Mouse (Mus musculus) limb, embryonic 10.5 days (tissue): ENCODE results near the gene Npff. TPM values are rescaled to one million over a fixed set of nuclear protein-coding genes. Genes with fewer than 3 reads are reported as not detected.

ENCODE experiments used
- DNase-seq: peaks from one replicate; pipeline ENCODE4 v3.0.0-alpha.2; 2017; ENCODE audit warnings: low spot score
- H3K27ac ChIP-seq: fragments of 300-500 bp; sonication (generic); 2 replicates; pipeline ENCODE4 v1.5.1; 2016; ENCODE audit warnings: mild to moderate bottlenecking
- H3K27me3 ChIP-seq: fragments of 300-500 bp; sonication (generic); 2 replicates; pipeline ENCODE4 v1.6.1; 2016; ENCODE audit warnings: low read depth, mild to moderate bottlenecking; ENCODE audit not compliant: poor library complexity, severe bottlenecking
- H3K36me3 ChIP-seq: fragments of 300-500 bp; sonication (generic); 2 replicates; pipeline ENCODE4 v1.6.1; 2016; ENCODE audit warnings: mild to moderate bottlenecking, moderate library complexity
- H3K4me1 ChIP-seq: fragments of 300-500 bp; sonication (generic); 2 replicates; pipeline ENCODE4 v1.6.1; 2016
- H3K4me3 ChIP-seq: fragments of 300-500 bp; sonication (generic); 2 replicates; pipeline ENCODE4 v1.5.1; 2016; ENCODE audit warnings: mild to moderate bottlenecking, moderate library complexity
- H3K9me3 ChIP-seq: fragments of 300-500 bp; sonication (generic); replicated peaks from 2 replicates; pipeline ENCODE4 v1.6.1; 2016; ENCODE audit warnings: mild to moderate bottlenecking
- WGBS: fragments of 180-500 bp; shearing (Covaris S2); methylation state at CpG from one replicate; pipeline ENCODE4 v1.1.7; 2016; 5-methylcytosine and 5-hydroxymethylcytosine counted together
- polyA plus RNA-seq: library from polyadenylated mRNA; unstranded; fragments of >200 nt; fragmentation: Nextera tagmentation; extraction: Ambion mirVana; gene quantifications from 2 replicates; pipeline ENCODE4 v1.2.1, GENCODE M21; 2016

Npff gene
- polyA plus RNA-seq, 1 experiment from 2014 or later = 1.8 TPM

GRCm38 (mm10) chr15:102517976-102518858 is 6.5 kb downstream of the Npff start, which contains the start of gene Tarbp2:
Gene Tarbp2, plus strand, starts transcription at chr15:102518192.
- Histone ChIP-seq H3K9me3 (no peaks in the 10 kb centered on the region), H3K27ac (peak within 1 kb of the TSS; percentile 98), H3K4me3 (peak within 1 kb of the TSS; percentile 74), H3K4me1 (peaks cover 37% of the 10 kb centered on the region), H3K36me3 (peaks cover 33% of the 10 kb centered on the region), H3K27me3 (no peaks in the 10 kb centered on the region)
- peak; percentile 98 for DNase-seq
- WGBS = under 1% methylated on average over 60 of the region's 60 CpGs

- H3K4me3 ChIP-seq = peak overlapping the region; percentile 74
- H3K27me3 ChIP-seq = no peaks in the 10 kb centered on the region
- no peaks in the 10 kb centered on the region for H3K9me3 ChIP-seq
- H3K36me3 ChIP-seq = peaks cover 27% of the 10 kb centered on the region
- H3K4me1 ChIP-seq = peaks cover 43% of the 10 kb centered on the region
- no peak for DNase-seq
- H3K27ac ChIP-seq = peak overlapping the region; percentile 98; the same call in 1 of the 2 replicates
- under 1% methylated on average over 10 of the region's 10 CpGs for WGBS
Observed at GRCm38 (mm10) chr15:102517631-102517975, 7.1 kb downstream of the Npff start.

- Histone ChIP-seq H3K4me1 (peaks cover 50% of the 10 kb centered on the region), H3K9me3 (no peaks in the 10 kb centered on the region), H3K36me3 (peaks cover 20% of the 10 kb centered on the region), H3K27ac (peak within 1 kb of the TSS; percentile 98), H3K27me3 (no peaks in the 10 kb centered on the region), H3K4me3 (peak within 1 kb of the TSS; percentile 74)
- peak; percentile 86 for DNase-seq
- WGBS = under 1% methylated on average over 43 of the region's 43 CpGs
Observed at GRCm38 (mm10) chr15:102516728-102517404, 7.9 kb downstream of the Npff start, which contains the start of gene Map3k12. Gene Map3k12, minus strand, starts transcription at chr15:102517064.

GRCm38 (mm10) chr15:102516293-102516692 is 8.4 kb downstream of the Npff start:
- WGBS = 2% methylated on average over 12 of the region's 12 CpGs
- DNase-seq = no peak
- Histone ChIP-seq H3K9me3 (no peaks in the 10 kb centered on the region), H3K4me1 (peaks cover 56% of the 10 kb centered on the region), H3K36me3 (peaks cover 14% of the 10 kb centered on the region), H3K27me3 (no peaks in the 10 kb centered on the region), H3K27ac (peak overlapping the region; percentile 98), H3K4me3 (peak overlapping the region; percentile 74)

- Histone ChIP-seq H3K9me3 (no peaks in the 10 kb centered on the region), H3K27ac (peak overlapping the region; percentile 98), H3K36me3 (peaks cover 9% of the 10 kb centered on the region), H3K27me3 (no peaks in the 10 kb centered on the region), H3K4me1 (peaks cover 61% of the 10 kb centered on the region), H3K4me3 (peak overlapping the region; percentile 74)
- WGBS = 56% methylated on average over 4 of the region's 4 CpGs
- no peak for DNase-seq
Observed at GRCm38 (mm10) chr15:102515791-102516190, 9.0 kb downstream of the Npff start.

GRCm38 (mm10) chr15:102515261-102515660 is 9.5 kb downstream of the Npff start:
- Histone ChIP-seq H3K4me1 (peaks cover 63% of the 10 kb centered on the region), H3K27me3 (no peaks in the 10 kb centered on the region), H3K36me3 (peaks cover 4% of the 10 kb centered on the region), H3K4me3 (peak overlapping the region; percentile 74; the same call in 1 of the 2 replicates), H3K27ac (no peak overlapping the region), H3K9me3 (no peaks in the 10 kb centered on the region)
- WGBS = 85% methylated on average over 2 of the region's 2 CpGs
- DNase-seq = peak; percentile 8

- H3K27me3 ChIP-seq = no peaks in the 10 kb centered on the region
- 84% methylated on average over 3 of the region's 3 CpGs for WGBS
- no peaks in the 10 kb centered on the region for H3K9me3 ChIP-seq
- peak; percentile 17 for DNase-seq
- peaks cover 5% of the 10 kb centered on the region; the same call in 1 of the 2 replicates for H3K36me3 ChIP-seq
- no peak overlapping the region for H3K27ac ChIP-seq
- peaks cover 59% of the 10 kb centered on the region for H3K4me1 ChIP-seq
- no peak overlapping the region for H3K4me3 ChIP-seq
Observed at GRCm38 (mm10) chr15:102513004-102513403, 11.7 kb downstream of the Npff start.

GRCm38 (mm10) chr15:102512471-102512870 is 12.3 kb downstream of the Npff start:
- H3K4me1 ChIP-seq = peaks cover 57% of the 10 kb centered on the region
- H3K36me3 ChIP-seq = peaks cover 11% of the 10 kb centered on the region; the same call in 1 of the 2 replicates
- H3K9me3 ChIP-seq = no peaks in the 10 kb centered on the region
- peak overlapping the region; percentile 84 for H3K27ac ChIP-seq
- H3K27me3 ChIP-seq = no peaks in the 10 kb centered on the region
- peak overlapping the region; percentile 64; the same call in 1 of the 2 replicates for H3K4me3 ChIP-seq
- no peak for DNase-seq

GRCm38 (mm10) chr15:102512010-102512409 is 12.7 kb downstream of the Npff start:
- Histone ChIP-seq H3K9me3 (no peaks in the 10 kb centered on the region), H3K27me3 (no peaks in the 10 kb centered on the region), H3K36me3 (peaks cover 15% of the 10 kb centered on the region), H3K4me1 (peaks cover 53% of the 10 kb centered on the region), H3K4me3 (peak overlapping the region; percentile 64), H3K27ac (peak overlapping the region; percentile 84)
- 26% methylated on average over 5 of the region's 5 CpGs for WGBS
- DNase-seq = no peak

- WGBS = 6% methylated on average over 6 of the region's 6 CpGs
- Histone ChIP-seq H3K9me3 (no peaks in the 10 kb centered on the region), H3K27ac (peak overlapping the region; percentile 84), H3K36me3 (peaks cover 20% of the 10 kb centered on the region), H3K27me3 (no peaks in the 10 kb centered on the region), H3K4me3 (peak overlapping the region; percentile 64), H3K4me1 (peaks cover 51% of the 10 kb centered on the region)
- peak; percentile 59 for DNase-seq
Observed at GRCm38 (mm10) chr15:102511285-102511833, 13.4 kb downstream of the Npff start.

- WGBS = 4% methylated on average over 34 of the region's 34 CpGs
- H3K27ac ChIP-seq = peak overlapping the region; percentile 84
- peak overlapping the region; percentile 64 for H3K4me3 ChIP-seq
- H3K36me3 ChIP-seq = peaks cover 25% of the 10 kb centered on the region
- H3K4me1 ChIP-seq = peaks cover 45% of the 10 kb centered on the region
- no peaks in the 10 kb centered on the region for H3K27me3 ChIP-seq
- no peaks in the 10 kb centered on the region for H3K9me3 ChIP-seq
- peak; percentile 98 for DNase-seq
Observed at GRCm38 (mm10) chr15:102510590-102511284, 14.0 kb downstream of the Npff start.

GRCm38 (mm10) chr15:102510110-102510509 is 14.6 kb downstream of the Npff start:
- peak overlapping the region; percentile 84 for H3K27ac ChIP-seq
- 13% methylated on average over 9 of the region's 9 CpGs for WGBS
- peak overlapping the region; percentile 64 for H3K4me3 ChIP-seq
- DNase-seq = peak; percentile 50
- peaks cover 29% of the 10 kb centered on the region for H3K36me3 ChIP-seq
- no peaks in the 10 kb centered on the region for H3K27me3 ChIP-seq
- H3K9me3 ChIP-seq = no peaks in the 10 kb centered on the region
- H3K4me1 ChIP-seq = peaks cover 39% of the 10 kb centered on the region
